16 mouse cellular contexts compared by ENCODE assay signal in genomic region chr17:62676832-62677231, GRCm38 (mm10).
"Had no signal": no experiment of that assay in that cellular context is flagged by ENCODE, and none has a peak within 500 bp of the region (broad histone marks: within the 10 kb centered on the region; RNA-seq: fewer than 3 reads in every experiment).

No protein-coding gene starts in this region.

- H3K27me3 ChIP-seq: limb, embryonic 15.5 days; liver, embryonic 12.5 days; midbrain, embryonic 12.5 days; neural tube, embryonic 13.5 days had no signal

- H3K9me3 ChIP-seq: limb, embryonic 15.5 days; liver, embryonic 12.5 days; midbrain, embryonic 12.5 days; neural tube, embryonic 13.5 days had no signal

- H3K27ac ChIP-seq: kidney, postnatal 0 days; limb, embryonic 15.5 days; liver, embryonic 12.5 days; midbrain, embryonic 12.5 days; neural tube, embryonic 13.5 days had no signal

- H3K4me1 ChIP-seq: liver, embryonic 12.5 days had no signal

- ATAC-seq: liver, embryonic 12.5 days had no signal

- H3K4me3 ChIP-seq: limb, embryonic 15.5 days; liver, embryonic 12.5 days; midbrain, embryonic 12.5 days; neural tube, embryonic 13.5 days had no signal

- H3K36me3 ChIP-seq: limb, embryonic 15.5 days; liver, embryonic 12.5 days; midbrain, embryonic 12.5 days; neural tube, embryonic 13.5 days had no signal

- DNase-seq: kidney, adult 9 months; kidney, postnatal 36 days; layer of hippocampus, adult 9-11 months; layer of hippocampus, postnatal 36 days; lung, postnatal 10 days; lung, postnatal 4 days; retina, postnatal 1 day; right cerebral cortex, postnatal 4 days; spleen, adult 18-20 months; thymus, postnatal 36 days had no signal

- H3K9ac ChIP-seq: limb, embryonic 15.5 days; liver, embryonic 12.5 days; lung, embryonic 14.5 days; midbrain, embryonic 12.5 days; neural tube, embryonic 13.5 days had no signal

- H3K4me2 ChIP-seq: limb, embryonic 15.5 days; liver, embryonic 12.5 days; lung, embryonic 14.5 days; midbrain, embryonic 12.5 days; neural tube, embryonic 13.5 days had no signal
